Mouse (Mus musculus): Measurements from ENCODE around the gene 1700049E17Rik1. TPM values are rescaled to one million over a fixed set of nuclear protein-coding genes. Genes with fewer than 3 reads are reported as not detected.
"Not testable (repeated sequence)": the region's sequence is repeated elsewhere in the genome, so short reads cannot be mapped to it uniquely, and the experiment has no call there.

1700049E17Rik1 gene
- not detected in 2 replicates for polyA plus RNA-seq (2014; fragmentation: Nextera tagmentation; extraction: Ambion mirVana)

DNA sequence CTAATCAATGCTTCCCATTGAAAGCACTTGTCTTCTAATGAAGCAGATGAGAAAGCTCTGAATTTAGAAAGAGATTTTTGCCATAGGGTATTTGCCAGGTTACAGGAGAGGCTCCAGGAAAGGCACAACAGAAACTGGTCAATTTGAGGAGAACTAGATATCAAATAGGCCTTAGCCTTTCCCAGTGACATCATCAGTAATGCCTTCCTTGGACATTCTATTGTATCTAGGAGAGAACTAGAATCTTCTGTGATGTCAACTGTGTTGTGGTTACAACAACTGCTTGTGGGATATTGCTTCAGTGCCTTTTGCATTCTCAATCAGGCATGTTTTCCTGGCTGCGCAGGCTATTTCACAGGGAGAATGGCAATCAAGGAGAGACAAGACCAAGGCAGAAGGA is at the start of gene 1700049E17Rik1:
Gene 1700049E17Rik1, plus strand, starts transcription at position 301 of the 400 bp plus-strand sequence.
- H3K27me3 ChIP-seq (ENCODE audit: control insufficient read depth, insufficient read depth, low read length); H3K36me3 ChIP-seq (replicated peaks; ENCODE audit: control insufficient read depth, insufficient read depth, low read depth, low read length); H3K4me3 ChIP-seq (ENCODE audit: low read depth, low read length); DNase-seq (ENCODE audit: low spot score); H3K4me2 ChIP-seq (ENCODE audit: low read depth, low read length); H3K27ac ChIP-seq (replicated peaks; ENCODE audit: low read depth, low read length); ATAC-seq (replicated peaks; ENCODE audit: insufficient number of reproducible peaks, low FRiP score, low TSS enrichment, low read depth); H3K4me1 ChIP-seq (ENCODE audit: control insufficient read depth, insufficient read depth, low read length); H3K9ac ChIP-seq (replicated peaks; ENCODE audit: low read length); H3K9me3 ChIP-seq (replicated peaks; ENCODE audit: control insufficient read depth, low read length): not testable (repeated sequence)
- WGBS, result no CpG with 5 or more reads among the region's 1 CpGs

DNA sequence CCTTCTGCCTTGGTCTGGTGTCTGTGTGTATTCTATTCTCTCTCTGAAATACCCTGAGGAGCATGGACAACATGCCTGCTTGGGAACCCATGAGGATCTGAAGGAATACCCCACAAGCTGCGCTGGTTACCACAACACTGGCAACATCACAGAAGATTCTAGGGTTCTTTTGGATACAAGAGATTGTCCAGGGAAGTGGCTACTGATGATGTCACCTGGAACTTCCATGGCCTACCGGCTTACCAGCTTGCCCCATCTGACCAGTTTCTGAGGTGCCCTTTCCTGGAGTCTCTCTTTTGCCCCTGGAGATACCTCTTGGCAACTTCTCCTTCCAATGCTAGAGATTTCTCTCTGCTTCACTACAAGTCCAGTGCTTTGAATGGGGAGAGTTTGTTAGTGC is 17.6 kb upstream of the 1700049E17Rik1 start, which contains the start of gene Gm7980:
Gene Gm7980, minus strand, starts transcription at position 101 of the 400 bp plus-strand sequence.
- H3K9me3 ChIP-seq (replicated peaks; ENCODE audit: control insufficient read depth, low read length); H3K27ac ChIP-seq (replicated peaks; ENCODE audit: low read depth, low read length); H3K9ac ChIP-seq (replicated peaks; ENCODE audit: low read length); DNase-seq (ENCODE audit: low spot score); H3K4me1 ChIP-seq (ENCODE audit: control insufficient read depth, insufficient read depth, low read length); H3K36me3 ChIP-seq (replicated peaks; ENCODE audit: control insufficient read depth, insufficient read depth, low read depth, low read length); H3K27me3 ChIP-seq (ENCODE audit: control insufficient read depth, insufficient read depth, low read length); H3K4me3 ChIP-seq (ENCODE audit: low read depth, low read length); ATAC-seq (replicated peaks; ENCODE audit: insufficient number of reproducible peaks, low FRiP score, low TSS enrichment, low read depth); H3K4me2 ChIP-seq (ENCODE audit: low read depth, low read length): not testable (repeated sequence)
- no CpG with 5 or more reads among the region's 2 CpGs for WGBS

- ATAC-seq (replicated peaks; ENCODE audit: insufficient number of reproducible peaks, low FRiP score, low TSS enrichment, low read depth); H3K4me2 ChIP-seq (ENCODE audit: low read depth, low read length); H3K9me3 ChIP-seq (replicated peaks; ENCODE audit: control insufficient read depth, low read length); DNase-seq (ENCODE audit: low spot score); H3K27me3 ChIP-seq (ENCODE audit: control insufficient read depth, insufficient read depth, low read length); H3K4me3 ChIP-seq (ENCODE audit: low read depth, low read length); H3K36me3 ChIP-seq (replicated peaks; ENCODE audit: control insufficient read depth, insufficient read depth, low read depth, low read length); H3K27ac ChIP-seq (replicated peaks; ENCODE audit: low read depth, low read length); H3K9ac ChIP-seq (replicated peaks; ENCODE audit: low read length); H3K4me1 ChIP-seq (ENCODE audit: control insufficient read depth, insufficient read depth, low read length): not testable (repeated sequence)
- 90% methylated on average over 1 of the region's 2 CpGs for WGBS
Measured at GRCm38 (mm10) chr14:41943695-41944094, 18.9 kb downstream of the 1700049E17Rik1 start, which contains the start of gene 1700024B05Rik. 1700024B05Rik (plus strand) TSS chr14:41943995.

DNA sequence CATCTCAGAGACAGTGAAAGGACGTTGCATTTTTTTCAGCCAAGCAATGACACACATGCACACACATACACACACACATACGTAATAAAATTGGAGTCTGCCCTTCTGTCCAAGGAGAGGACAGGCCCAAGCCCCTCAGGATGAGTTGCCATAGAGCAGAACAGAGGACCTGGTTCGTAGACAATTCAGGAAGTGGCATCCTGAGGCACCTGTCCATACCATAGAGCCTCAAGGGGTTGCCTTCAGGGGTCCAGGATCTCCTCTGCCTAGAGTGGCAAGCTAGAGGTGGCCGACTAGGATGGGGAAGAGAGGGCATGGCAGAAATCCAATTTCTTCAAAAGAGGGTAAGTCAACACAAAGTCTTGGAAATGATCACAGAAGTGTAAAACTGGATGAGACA is 39.3 kb downstream of the 1700049E17Rik1 start:
- not testable (repeated sequence) for H3K9ac ChIP-seq (replicated peaks; ENCODE audit: low read length); H3K4me1 ChIP-seq (ENCODE audit: control insufficient read depth, insufficient read depth, low read length); ATAC-seq (replicated peaks; ENCODE audit: insufficient number of reproducible peaks, low FRiP score, low TSS enrichment, low read depth); H3K27ac ChIP-seq (replicated peaks; ENCODE audit: low read depth, low read length); H3K36me3 ChIP-seq (replicated peaks; ENCODE audit: control insufficient read depth, insufficient read depth, low read depth, low read length); H3K27me3 ChIP-seq (ENCODE audit: control insufficient read depth, insufficient read depth, low read length); DNase-seq (ENCODE audit: low spot score); H3K4me3 ChIP-seq (ENCODE audit: low read depth, low read length); H3K4me2 ChIP-seq (ENCODE audit: low read depth, low read length); H3K9me3 ChIP-seq (replicated peaks; ENCODE audit: control insufficient read depth, low read length)
- WGBS, result 65% methylated on average over 4 of the region's 4 CpGs

DNA sequence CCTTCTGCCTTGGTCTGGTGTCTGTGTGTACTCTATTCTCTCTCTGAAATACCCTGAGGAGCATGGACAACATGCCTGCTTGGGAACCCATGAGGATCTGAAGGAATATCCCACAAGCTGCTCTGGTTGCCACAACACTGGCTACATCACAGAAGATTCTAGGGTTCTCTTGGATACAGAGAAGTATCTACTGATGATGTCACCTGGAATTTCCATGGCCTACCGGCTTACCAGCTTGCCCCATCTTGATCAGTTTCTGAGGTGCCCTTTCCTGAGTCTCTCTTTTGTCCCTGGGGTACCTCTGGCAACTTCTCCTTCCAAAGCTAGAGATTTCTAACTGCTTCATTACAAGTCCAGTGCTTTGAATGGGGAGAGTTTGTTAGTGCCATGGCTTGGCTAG is 43.1 kb downstream of the 1700049E17Rik1 start, which contains the start of gene Gm6401:
Gene Gm6401, minus strand, starts transcription at position 101 of the 400 bp plus-strand sequence.
- H3K4me2 ChIP-seq (ENCODE audit: low read depth, low read length); H3K36me3 ChIP-seq (replicated peaks; ENCODE audit: control insufficient read depth, insufficient read depth, low read depth, low read length); H3K4me1 ChIP-seq (ENCODE audit: control insufficient read depth, insufficient read depth, low read length); H3K4me3 ChIP-seq (ENCODE audit: low read depth, low read length); DNase-seq (ENCODE audit: low spot score); H3K9me3 ChIP-seq (replicated peaks; ENCODE audit: control insufficient read depth, low read length); ATAC-seq (replicated peaks; ENCODE audit: insufficient number of reproducible peaks, low FRiP score, low TSS enrichment, low read depth); H3K9ac ChIP-seq (replicated peaks; ENCODE audit: low read length); H3K27ac ChIP-seq (replicated peaks; ENCODE audit: low read depth, low read length); H3K27me3 ChIP-seq (ENCODE audit: control insufficient read depth, insufficient read depth, low read length): not testable (repeated sequence)
- WGBS, result 75% methylated on average over 1 of the region's 1 CpGs

DNA sequence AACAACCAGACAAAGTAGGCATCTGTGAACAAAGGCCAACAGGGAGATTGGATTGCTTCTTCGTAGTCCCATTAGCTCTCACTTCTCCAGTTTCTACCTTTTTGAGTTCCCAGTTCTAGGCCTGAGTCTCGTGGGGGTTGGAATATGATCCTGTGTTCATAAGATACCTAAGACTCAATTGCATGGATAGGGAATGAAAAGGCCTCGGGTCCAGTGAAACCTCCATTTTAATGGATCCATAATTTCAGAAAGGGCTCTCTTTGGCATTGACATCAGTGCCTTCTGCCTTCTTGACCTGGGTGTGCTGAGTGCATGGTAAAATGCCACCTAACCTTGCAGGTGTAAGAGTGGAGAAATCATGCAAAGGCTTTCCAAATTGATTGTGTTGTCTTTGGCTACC is 43.8 kb downstream of the 1700049E17Rik1 start:
- H3K9me3 ChIP-seq (replicated peaks; ENCODE audit: control insufficient read depth, low read length); H3K4me3 ChIP-seq (ENCODE audit: low read depth, low read length); ATAC-seq (replicated peaks; ENCODE audit: insufficient number of reproducible peaks, low FRiP score, low TSS enrichment, low read depth); DNase-seq (ENCODE audit: low spot score); H3K9ac ChIP-seq (replicated peaks; ENCODE audit: low read length); H3K27ac ChIP-seq (replicated peaks; ENCODE audit: low read depth, low read length); H3K4me2 ChIP-seq (ENCODE audit: low read depth, low read length); H3K36me3 ChIP-seq (replicated peaks; ENCODE audit: control insufficient read depth, insufficient read depth, low read depth, low read length); H3K4me1 ChIP-seq (ENCODE audit: control insufficient read depth, insufficient read depth, low read length); H3K27me3 ChIP-seq (ENCODE audit: control insufficient read depth, insufficient read depth, low read length): not testable (repeated sequence)
- 70% methylated on average over 3 of the region's 3 CpGs for WGBS

Other genes starting within 250 kb of the 1700049E17Rik1 start
- gene Gm8068, start 223.1 kb upstream of the 1700049E17Rik1 start, polyA plus RNA-seq (2014; fragmentation: Nextera tagmentation; extraction: Ambion mirVana), result not detected in 2 replicates
- gene Gm7929, start 174.3 kb upstream of the 1700049E17Rik1 start, polyA plus RNA-seq (2014; fragmentation: Nextera tagmentation; extraction: Ambion mirVana), result not detected in 2 replicates
- gene Gm47189, start 152.5 kb upstream of the 1700049E17Rik1 start, polyA plus RNA-seq (2014; fragmentation: Nextera tagmentation; extraction: Ambion mirVana), result not detected in 2 replicates
- not detected in 2 replicates for gene Gm7980, start 17.7 kb upstream of the 1700049E17Rik1 start, polyA plus RNA-seq (2014; fragmentation: Nextera tagmentation; extraction: Ambion mirVana)
- gene 1700024B05Rik, start 19.0 kb downstream of the 1700049E17Rik1 start, polyA plus RNA-seq (2014; fragmentation: Nextera tagmentation; extraction: Ambion mirVana), result not detected in 2 replicates
- not detected in 2 replicates for gene Gm6401, start 43.0 kb downstream of the 1700049E17Rik1 start, polyA plus RNA-seq (2014; fragmentation: Nextera tagmentation; extraction: Ambion mirVana)
- gene Gm3543, start 58.4 kb downstream of the 1700049E17Rik1 start, polyA plus RNA-seq (2014; fragmentation: Nextera tagmentation; extraction: Ambion mirVana), result not detected in 2 replicates
- not detected in 2 replicates for gene Gm7951, start 192.4 kb downstream of the 1700049E17Rik1 start, polyA plus RNA-seq (2014; fragmentation: Nextera tagmentation; extraction: Ambion mirVana)
- gene Gm17027, start 237.7 kb downstream of the 1700049E17Rik1 start, polyA plus RNA-seq (2014; fragmentation: Nextera tagmentation; extraction: Ambion mirVana), result not detected in 2 replicates